Mouse (Mus musculus): ENCODE measurements around the gene Ets1.

DNA sequence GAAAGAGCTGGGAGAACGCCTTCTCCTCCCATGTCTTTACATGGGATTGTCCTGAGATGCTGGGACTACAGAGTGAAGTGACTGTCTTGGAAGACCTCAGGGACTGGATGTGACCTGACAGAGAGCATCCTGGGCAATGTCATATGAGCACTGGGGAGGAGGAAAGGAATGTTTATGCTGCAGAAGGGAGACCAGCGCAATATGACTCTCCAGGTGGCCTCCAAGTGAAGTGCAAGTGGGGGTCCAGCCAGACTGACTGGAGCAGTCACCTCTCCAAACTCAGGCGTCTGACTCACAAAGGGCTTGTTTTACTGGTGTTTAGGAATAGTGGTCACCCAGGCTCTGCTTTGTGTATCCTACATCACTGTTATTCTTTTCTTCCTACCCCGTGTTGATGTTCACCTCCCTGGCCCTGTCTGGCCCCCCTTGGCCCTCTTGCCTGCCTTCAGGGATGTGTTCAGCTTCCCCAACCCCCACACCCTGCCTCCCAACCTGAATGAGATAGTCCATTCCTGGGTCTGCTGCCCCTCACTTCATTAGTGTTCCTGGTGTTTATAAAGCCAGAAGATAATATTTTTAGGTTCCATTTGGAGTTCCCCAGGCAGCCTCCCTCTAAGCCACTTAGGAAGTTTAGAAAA is 42.2 kb downstream of the Ets1 start:
- no peak for TF ChIP-seq CTCF (IDR thresholded peaks at IDR 0.05; ENCODE audit: low read depth)
- TF ChIP-seq EP300 (optimal IDR thresholded peaks at IDR 0.05): no peak

Data from stomach, postnatal 0 days (tissue).